Mouse (Mus musculus): ENCODE measurements around the gene Zfp169. TPM values are rescaled to one million over a fixed set of nuclear protein-coding genes. Genes with fewer than 3 reads are reported as not detected.

The Zfp169 gene
- total and polyA plus RNA-seq, 3 experiments = 2.9 to 6.6 (median 4.2) TPM

DNA sequence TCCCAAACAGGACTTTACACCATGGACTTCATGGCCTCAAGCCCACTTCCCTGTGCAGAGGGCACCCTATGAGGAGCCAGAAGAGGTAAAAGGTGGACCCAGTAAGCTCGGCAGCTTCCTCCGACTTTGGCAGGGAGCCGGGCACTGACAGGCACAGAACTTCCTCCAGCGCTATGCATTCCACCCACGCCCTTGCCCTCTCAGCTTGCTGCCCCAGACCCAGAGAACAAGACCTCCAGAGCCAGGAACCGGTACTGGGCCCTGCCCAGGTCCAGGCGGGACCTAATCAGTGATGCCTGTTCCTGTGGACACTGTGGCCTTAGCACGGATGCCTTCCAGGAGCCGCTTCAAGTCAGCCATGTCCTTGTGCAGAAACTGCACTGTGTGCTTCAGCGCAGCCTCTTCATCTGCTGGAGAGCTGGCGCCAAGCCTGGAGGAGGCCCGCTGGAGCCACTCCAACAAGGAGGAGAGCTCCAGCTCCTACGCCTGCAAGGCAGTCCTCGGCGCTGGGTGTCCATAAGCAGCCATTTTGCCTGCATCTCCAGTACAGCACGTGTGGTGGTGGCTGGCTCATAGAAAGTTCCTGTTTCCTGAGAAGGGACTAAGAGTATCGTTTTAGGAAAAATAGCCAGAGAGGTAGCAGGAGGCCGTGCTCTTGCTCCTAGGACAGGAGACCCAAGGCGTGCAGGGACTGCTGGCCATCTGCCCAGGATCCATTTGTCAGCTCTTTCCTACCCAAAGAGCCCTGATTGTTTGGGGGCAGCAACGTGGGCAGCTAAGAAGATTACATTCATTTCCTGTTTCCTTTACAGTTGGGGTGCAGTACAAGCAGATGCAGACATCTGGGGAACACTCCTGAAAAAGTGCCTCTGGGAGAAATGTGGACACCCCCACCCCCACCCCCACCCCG lies 39.2 kb upstream of the Zfp169 start:
- in situ Hi-C loops (cut with MboI; ENCODE audit: low pct_ligation_motif_present, low pct_unique_long_range_greater_than_20kb, low sequenced_read_pairs) = no loop called here
- no peaks in the 10 kb centered on the region for H3K36me3 ChIP-seq (replicated peaks in 1 of 2; ENCODE audit: control insufficient read depth in 1 of 2, insufficient read depth in 1 of 2, low read length in 1 of 2)
- H3K9me3 ChIP-seq (replicated peaks; ENCODE audit: low read length) = no peaks in the 10 kb centered on the region
- peaks cover 0 to 6% of the 10 kb centered on the region in 2 experiments; a peak in 2 of 4 replicates for H3K4me1 ChIP-seq (ENCODE audit: control insufficient read depth in 1 of 2, insufficient read depth in 2 of 2)
- no peak overlapping the region for H3K27ac ChIP-seq (ENCODE audit: insufficient read depth, low read depth)
- H3K4me3 ChIP-seq (replicated peaks in 1 of 3; ENCODE audit: low read depth in 2 of 3, low read length in 2 of 3, poor library complexity in 1 of 3) = no peak overlapping the region
- no peak overlapping the region for H3K9ac ChIP-seq (ENCODE audit: insufficient read depth, low read depth)
- dilution Hi-C loops (cut with MboI; ENCODE audit: extremely low pct_ligation_motif_present, extremely low pct_unique_long_range_greater_than_20kb, low sequenced_read_pairs) = no loop called here
- DNase-seq (ENCODE audit: extremely low read depth) = no peak
- H3K27me3 ChIP-seq (replicated peaks) = no peaks in the 10 kb centered on the region
- no peaks in the 10 kb centered on the region for H3K79me2 ChIP-seq (replicated peaks; ENCODE audit: control insufficient read depth, extremely low read depth, insufficient read depth, poor library complexity, severe bottlenecking)
- TF ChIP-seq RCOR1 (conservative IDR thresholded peaks at IDR 0.05; ENCODE audit: low read depth, low read length) = no peak
- TF ChIP-seq USF1 (IDR thresholded peaks at IDR 0.05; ENCODE audit: low read depth, low read length) = no peak
- TF ChIP-seq CTCF (conservative IDR thresholded peaks at IDR 0.05 in 1 of 2, IDR thresholded peaks at IDR 0.05 in 1 of 2; ENCODE audit: low read depth in 2 of 2, low read length in 2 of 2) = no peak
- TF ChIP-seq RAD21 (IDR thresholded peaks at IDR 0.05; ENCODE audit: low read depth, low read length) = no peak
- no peak for TF ChIP-seq USF2 (conservative IDR thresholded peaks at IDR 0.05; ENCODE audit: low read depth, low read length)
- TF ChIP-seq MEF2A (IDR thresholded peaks at IDR 0.05; ENCODE audit: borderline replicate concordance, low read depth, low read length) = no peak
- TF ChIP-seq MXI1 (IDR thresholded peaks at IDR 0.05; ENCODE audit: low read depth, low read length) = no peak
- TF ChIP-seq TBP (conservative IDR thresholded peaks at IDR 0.05; ENCODE audit: low read depth, low read length) = no peak
- TF ChIP-seq ZKSCAN1 (IDR thresholded peaks at IDR 0.05; ENCODE audit: borderline replicate concordance, low read depth, low read length) = no peak
- TF ChIP-seq ELF1 (IDR thresholded peaks at IDR 0.05; ENCODE audit: low read depth, low read length) = no peak
- TF ChIP-seq EP300 (IDR thresholded peaks at IDR 0.05; ENCODE audit: low read length) = no peak
- no peak for TF ChIP-seq JUN (IDR thresholded peaks at IDR 0.05; ENCODE audit: insufficient read depth, low read depth, low read length)
- TF ChIP-seq KAT2A (IDR thresholded peaks at IDR 0.05; ENCODE audit: insufficient replicate concordance, low read length) = no peak
- TF ChIP-seq MAZ (IDR thresholded peaks at IDR 0.05; ENCODE audit: low read depth, low read length) = no peak
- no peak for TF ChIP-seq IRF4 (IDR thresholded peaks at IDR 0.05; ENCODE audit: low read depth, low read length)
- no peak overlapping the region for H3K4me2 ChIP-seq (ENCODE audit: insufficient read depth, low read depth, poor library complexity, severe bottlenecking)

- dilution Hi-C loops (cut with MboI; ENCODE audit: extremely low pct_ligation_motif_present, extremely low pct_unique_long_range_greater_than_20kb, low sequenced_read_pairs) = no loop called here
- Histone ChIP-seq H3K4me2 (ENCODE audit: insufficient read depth, low read depth, poor library complexity, severe bottlenecking) (no peak overlapping the region), H3K27ac (ENCODE audit: insufficient read depth, low read depth) (no peak overlapping the region), H3K27me3 (replicated peaks) (no peaks in the 10 kb centered on the region), H3K36me3 (replicated peaks in 1 of 2; ENCODE audit: control insufficient read depth in 1 of 2, insufficient read depth in 1 of 2, low read length in 1 of 2) (peaks cover 0 to 3% of the 10 kb centered on the region in 2 experiments), H3K79me2 (replicated peaks; ENCODE audit: control insufficient read depth, extremely low read depth, insufficient read depth, poor library complexity, severe bottlenecking) (peaks cover 23% of the 10 kb centered on the region), H3K9ac (ENCODE audit: insufficient read depth, low read depth) (no peak overlapping the region), H3K4me1 (ENCODE audit: control insufficient read depth in 1 of 2, insufficient read depth in 2 of 2) (peaks cover 0 to 18% of the 10 kb centered on the region in 2 experiments; a peak in 2 of 4 replicates), H3K4me3 (replicated peaks in 1 of 3; ENCODE audit: low read depth in 2 of 3, low read length in 2 of 3, poor library complexity in 1 of 3) (no peak overlapping the region), H3K9me3 (replicated peaks; ENCODE audit: low read length) (no peaks in the 10 kb centered on the region)
- in situ Hi-C loops (cut with MboI; ENCODE audit: low pct_ligation_motif_present, low pct_unique_long_range_greater_than_20kb, low sequenced_read_pairs) = loop anchor here (25.0 kb wide), 1 partner anchor 264 kb away; no protein-coding TSS in a partner anchor
- TF ChIP-seq POLR2AphosphoS2 (IDR thresholded peaks at IDR 0.05; ENCODE audit: low read depth, low read length) (no peak), UBTF (IDR thresholded peaks at IDR 0.05; ENCODE audit: low read depth, low read length) (no peak), IRF4 (IDR thresholded peaks at IDR 0.05; ENCODE audit: low read depth, low read length) (no peak), USF2 (conservative IDR thresholded peaks at IDR 0.05; ENCODE audit: low read depth, low read length) (no peak), CTCF (conservative IDR thresholded peaks at IDR 0.05 in 1 of 2, IDR thresholded peaks at IDR 0.05 in 1 of 2; ENCODE audit: low read depth in 2 of 2, low read length in 2 of 2) (no peak), MAZ (IDR thresholded peaks at IDR 0.05; ENCODE audit: low read depth, low read length) (no peak), CHD2 (IDR thresholded peaks at IDR 0.05; ENCODE audit: low read length) (no peak), POLR2A (IDR thresholded peaks at IDR 0.05; ENCODE audit: low read depth, low read length) (no peak), ZC3H11A (IDR thresholded peaks at IDR 0.05; ENCODE audit: low read depth, low read length) (no peak), SMC3 (IDR thresholded peaks at IDR 0.05; ENCODE audit: low read depth, low read length) (no peak), PAX5 (IDR thresholded peaks at IDR 0.05; ENCODE audit: low read length) (no peak), RCOR1 (conservative IDR thresholded peaks at IDR 0.05; ENCODE audit: low read depth, low read length) (no peak), ETS1 (conservative IDR thresholded peaks at IDR 0.05; ENCODE audit: low read depth, low read length) (no peak), SIN3A (IDR thresholded peaks at IDR 0.05; ENCODE audit: low read length) (no peak), EP300 (IDR thresholded peaks at IDR 0.05; ENCODE audit: low read length) (no peak), JUND (conservative IDR thresholded peaks at IDR 0.05; ENCODE audit: low read depth, low read length) (no peak), TCF12 (IDR thresholded peaks at IDR 0.05; ENCODE audit: low read depth, low read length) (no peak), USF1 (IDR thresholded peaks at IDR 0.05; ENCODE audit: low read depth, low read length) (no peak)
- no peak for DNase-seq (ENCODE audit: extremely low read depth)
Measured at GRCm38 (mm10) chr13:48548296-48548695, 35.0 kb upstream of the Zfp169 start.

Measured in CH12.LX (cell line).